Mouse (Mus musculus) induced T-regulatory cell, adult 2 months (primary cell): ENCODE measurements at regions not wholly inside any gene's neighbourhood (a gene's known extent, or its start where the extent isn't known, plus 50 kb on each side); places are given as distances from the start of the nearest gene placed in this dataset.

ENCODE experiments used
- DNase-seq: peaks from one replicate; pipeline ENCODE4 v3.0.0-alpha.2; 2012; ENCODE audit warnings: low read depth

DNA sequence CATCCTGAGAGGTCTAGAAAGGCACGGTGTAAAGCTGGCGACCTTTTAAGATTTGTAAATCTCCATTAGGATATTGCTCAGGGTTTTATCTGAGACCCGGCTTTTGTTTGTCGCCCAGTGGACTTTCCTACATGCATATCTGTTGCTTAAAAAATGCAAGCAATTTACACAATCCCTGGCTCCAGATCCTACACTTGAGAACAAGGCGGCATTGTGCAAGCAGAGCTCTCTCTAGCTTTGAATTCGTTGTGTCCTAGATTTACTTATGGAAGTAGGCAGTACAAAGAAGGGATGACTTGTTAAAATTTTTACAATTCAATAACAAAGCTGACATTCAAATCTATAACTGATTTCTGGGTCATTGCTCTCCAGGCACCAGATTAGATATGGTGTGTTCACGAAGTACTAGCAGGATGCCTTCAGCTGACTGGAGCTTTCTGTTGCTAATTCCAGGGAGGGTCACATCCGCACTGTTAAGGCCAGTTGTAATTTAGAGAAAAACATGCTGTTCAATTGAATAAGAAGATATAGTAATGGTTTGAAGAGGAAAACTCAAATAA lies 62.2 kb upstream of the Teddm2 start:
- no peak for DNase-seq

DNA sequence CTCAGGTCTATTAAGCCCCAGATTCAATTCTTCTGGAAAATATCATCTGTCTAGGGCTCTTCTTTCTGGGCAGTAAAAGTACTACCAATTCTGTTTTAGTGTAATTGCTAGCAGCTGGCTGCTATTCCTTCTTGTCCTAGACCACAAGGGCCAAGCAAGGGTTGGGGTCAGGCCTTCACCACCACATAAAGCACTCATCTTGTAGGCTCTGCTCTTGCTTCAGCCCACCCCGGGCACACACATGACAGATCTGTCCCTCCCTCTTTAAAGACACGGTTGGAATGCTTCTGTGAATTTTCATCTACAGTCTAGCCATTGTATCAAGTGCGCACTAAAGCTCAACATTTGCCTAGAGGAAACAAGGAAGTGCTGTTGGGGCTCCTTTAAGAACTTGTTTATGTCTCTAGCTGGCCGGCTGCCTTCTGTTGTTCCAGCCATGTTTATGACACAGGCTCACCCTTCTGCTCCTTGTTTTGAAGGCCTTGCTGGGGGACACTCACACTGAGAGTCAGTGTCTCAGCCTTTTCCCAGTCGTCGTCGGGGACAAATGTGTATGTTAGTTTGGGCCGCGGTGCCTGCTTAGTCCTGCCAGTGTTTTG lies 63.8 kb upstream of the Teddm2 start:
- DNase-seq = no peak

DNA sequence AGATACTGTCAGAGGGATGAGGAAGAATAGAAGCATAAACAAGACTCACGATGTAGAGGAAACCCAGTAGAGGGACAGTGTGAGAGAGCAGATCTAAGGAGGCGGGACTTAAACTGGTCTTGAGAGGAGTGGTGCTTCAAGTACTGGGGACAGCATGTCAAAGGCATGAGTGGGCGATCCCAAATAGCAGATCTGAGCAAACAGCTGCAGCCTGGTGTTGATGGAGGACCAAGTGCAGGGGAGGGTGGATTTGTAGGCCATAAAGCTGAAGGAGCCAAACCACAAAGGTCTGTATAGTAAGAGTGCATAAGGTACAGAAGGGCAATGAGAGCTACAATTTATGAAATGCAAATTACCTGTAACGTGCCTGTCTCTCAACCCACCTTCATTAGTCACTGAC lies 69.4 kb upstream of the Teddm2 start:
- DNase-seq = no peak

DNA sequence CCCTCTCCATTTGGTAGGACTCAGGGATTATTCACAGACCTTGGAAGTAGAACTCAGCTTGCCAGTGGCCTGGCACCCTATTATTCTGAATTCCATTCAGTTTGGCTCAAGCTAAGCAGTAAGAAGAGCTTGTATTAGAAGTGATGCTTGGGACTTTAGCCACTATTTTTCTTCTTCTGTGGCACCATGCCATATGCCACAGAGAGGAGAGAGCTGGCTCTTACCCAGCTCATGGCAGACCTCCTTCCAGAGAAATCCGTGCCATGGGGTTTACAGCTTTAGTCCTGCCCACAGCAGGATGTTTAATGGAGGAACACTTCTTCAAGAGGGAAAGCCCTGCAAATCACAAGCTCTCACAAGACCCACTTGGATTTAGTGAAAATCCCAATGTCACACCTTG lies 74.3 kb upstream of the Teddm2 start:
- DNase-seq = no peak

DNA sequence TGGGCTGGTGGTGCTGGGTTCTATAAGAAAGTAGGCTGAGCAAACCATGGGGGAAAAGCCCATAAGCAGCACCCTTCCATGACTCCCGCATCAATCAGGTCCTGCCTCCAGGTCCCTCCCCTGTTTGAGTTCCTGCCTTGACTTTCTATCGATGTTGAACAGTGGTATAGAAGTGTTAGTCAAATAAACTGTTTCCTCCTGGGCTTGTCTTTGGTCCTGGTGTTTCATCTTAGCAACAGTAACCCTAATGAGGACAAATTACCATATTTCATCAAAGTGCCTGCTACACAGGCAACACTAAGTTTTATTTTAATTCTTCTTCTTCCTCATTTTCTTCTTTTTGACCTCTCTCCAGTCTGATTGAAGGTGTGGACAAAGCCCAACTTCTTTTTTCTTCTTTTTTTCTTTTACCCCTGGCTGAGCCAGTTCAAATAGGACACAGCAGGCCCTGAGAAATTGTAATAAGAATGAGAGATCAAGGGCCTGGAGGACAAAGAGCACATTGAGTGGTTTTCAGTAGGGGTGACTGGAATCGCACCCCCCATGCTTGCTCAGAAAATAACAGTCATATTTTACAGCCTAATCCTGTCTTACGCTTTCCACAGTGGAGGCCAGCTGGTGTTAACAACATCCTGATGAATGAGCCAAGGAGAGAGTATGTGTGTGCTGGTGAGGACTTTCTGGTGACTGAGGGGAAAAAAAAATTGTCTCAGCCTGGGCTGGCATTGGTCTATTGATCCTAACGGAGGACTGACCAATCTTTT lies 78.1 kb upstream of the Teddm2 start:
- DNase-seq = no peak

DNA sequence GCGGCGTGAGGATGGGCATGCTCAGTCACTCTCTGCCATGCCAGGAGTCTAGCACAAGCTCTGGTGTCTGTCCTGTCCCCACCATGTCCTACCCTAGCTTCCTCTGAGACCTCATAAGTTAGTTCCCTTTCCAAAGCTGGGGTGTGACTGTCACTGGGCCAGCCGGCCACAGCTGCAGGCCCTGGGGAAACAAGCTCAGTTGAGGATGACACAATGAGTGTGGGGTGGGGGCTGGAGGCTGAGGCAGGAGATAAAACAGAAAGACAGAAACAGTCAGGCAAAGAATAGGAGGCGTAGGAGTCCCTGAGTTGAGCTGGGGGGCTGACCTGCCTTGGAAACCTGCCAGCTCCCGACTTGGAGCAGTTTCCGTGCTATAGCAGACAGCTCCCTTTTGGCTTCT lies 80.9 kb upstream of the Teddm2 start:
- no peak for DNase-seq

DNA sequence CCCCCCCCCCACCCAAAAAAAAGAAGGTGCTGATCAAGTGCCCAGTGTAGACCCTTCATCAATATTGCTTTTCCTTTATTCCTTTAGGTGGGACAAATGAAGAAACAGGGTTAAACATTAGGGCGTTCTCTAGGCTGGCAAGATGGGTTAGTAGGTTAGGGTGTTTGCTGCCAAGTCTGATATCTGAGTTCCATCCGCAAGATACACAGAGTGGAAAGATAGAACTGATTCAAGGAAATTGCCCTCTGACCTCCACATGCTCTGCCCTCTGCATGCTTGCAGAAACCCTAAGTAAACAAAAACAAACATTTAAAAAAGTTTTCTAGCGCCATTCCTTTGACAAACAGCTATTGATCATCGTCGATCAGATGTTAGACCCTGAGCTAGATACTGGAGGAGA lies 85.6 kb upstream of the Teddm2 start:
- no peak for DNase-seq

DNA sequence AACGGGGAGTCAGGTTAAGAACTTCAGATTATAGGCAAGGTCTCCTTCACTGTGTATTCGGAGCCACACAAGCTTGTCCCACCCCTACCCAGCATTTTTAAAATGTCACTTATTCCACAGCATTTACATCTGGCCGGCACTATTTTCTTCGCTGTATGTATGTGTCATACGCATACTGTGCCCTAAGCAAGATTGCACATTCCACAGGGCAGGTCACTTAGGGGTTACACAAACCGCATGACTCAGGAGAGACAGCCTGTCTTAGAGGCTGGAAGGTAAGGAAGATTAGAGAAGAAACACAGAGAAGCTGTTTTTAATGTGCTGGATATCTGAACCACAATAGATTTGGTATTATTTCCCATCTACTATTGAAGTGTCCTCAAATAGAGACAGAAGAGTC lies 86.6 kb upstream of the Teddm2 start:
- no peak for DNase-seq

DNA sequence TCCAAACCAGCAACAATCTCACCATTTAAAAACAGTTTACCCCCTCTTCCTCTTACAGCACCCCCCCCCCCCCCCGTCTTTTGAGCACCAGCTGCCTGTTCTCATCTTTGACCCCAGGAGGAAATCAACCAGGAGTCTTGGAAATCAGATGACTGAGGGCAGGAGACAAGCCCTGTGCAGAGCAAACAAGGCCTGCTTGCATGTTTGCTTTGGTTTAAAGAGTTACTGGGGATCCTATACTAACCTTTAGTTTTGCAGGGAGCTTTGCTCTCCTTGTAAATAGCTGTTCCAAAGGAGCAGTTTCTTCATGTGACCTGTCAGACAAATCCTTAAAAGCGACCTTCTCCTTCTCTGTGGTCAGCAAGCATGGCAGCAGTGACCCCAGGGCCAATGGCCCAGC lies 88.3 kb upstream of the Teddm2 start:
- DNase-seq = no peak

DNA sequence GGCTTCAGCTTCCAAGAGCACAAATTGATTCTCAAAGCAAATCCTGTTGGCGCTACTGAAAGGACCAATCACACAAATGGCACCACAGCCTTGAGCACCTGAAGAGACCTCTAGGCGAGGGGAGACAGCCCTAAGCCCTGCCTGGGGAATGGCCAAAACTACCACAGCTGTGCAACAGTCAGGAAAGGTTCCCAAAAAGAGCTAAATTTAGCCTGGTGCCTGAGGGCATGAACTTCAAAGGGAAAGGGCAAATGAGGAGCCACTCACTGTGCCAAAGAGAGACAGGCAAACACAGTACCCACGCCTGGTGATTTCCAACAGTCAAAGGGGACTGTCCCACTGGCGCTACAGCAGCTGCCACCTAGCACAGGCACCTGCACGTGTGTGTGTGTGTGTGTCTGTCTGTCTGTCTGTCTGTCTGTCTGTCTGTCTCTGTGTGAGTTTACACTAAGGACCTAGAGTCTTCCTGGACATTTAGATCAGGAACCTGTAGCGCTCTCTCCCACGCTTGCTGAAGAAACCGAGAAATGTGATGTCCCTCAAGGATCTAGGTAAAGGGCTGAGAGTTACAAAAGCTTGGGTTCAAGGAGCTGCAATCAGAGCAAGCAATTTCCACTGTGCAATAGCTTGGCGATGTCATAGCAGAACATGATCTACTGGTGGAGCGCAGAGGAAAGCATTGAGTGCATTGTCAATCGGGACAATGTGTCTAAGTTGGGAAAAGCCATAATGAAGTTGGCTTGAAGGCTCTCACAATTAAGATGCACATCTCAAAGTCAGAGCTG lies 90.8 kb upstream of the Teddm2 start:
- DNase-seq = no peak

DNA sequence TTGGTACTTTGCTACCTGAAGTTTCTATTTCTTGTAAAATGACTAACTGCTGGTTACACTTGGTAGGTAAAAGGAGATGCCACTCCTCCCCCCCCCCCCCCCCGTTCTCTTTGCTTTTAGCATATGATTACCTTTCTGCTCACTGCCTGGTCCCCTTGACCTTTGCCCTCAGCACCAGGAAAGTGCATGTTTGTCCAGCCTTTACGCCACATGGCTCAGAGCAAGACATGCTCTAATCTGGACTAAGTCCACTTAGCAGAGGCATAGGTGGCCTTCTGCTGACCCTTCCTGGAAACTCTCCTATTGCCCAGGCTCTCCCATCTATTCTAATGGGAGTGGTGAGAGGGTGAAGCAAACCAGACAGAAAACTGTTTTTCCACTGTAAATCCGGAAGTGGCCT lies 92.4 kb upstream of the Teddm2 start:
- no peak for DNase-seq

DNA sequence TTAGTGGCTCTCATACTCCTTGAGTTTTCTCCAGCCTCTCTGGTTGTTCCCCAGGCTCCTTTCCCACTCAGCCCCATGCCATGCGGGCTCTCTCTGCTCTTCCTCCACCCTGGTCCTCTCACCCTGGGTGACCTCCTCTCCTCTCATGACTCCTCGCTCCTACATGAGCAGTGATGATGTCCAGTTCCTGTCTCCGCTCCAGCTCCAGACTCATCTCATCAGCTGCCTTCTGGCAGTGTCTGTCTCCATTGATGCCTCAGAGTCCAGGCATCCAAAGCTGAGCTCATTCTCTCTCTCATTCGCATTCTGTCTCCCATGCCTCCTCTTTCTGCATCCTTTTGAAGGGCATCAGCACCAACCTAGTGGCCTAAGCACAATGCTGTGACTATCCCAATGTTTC lies 94.8 kb upstream of the Teddm2 start:
- no peak for DNase-seq

DNA sequence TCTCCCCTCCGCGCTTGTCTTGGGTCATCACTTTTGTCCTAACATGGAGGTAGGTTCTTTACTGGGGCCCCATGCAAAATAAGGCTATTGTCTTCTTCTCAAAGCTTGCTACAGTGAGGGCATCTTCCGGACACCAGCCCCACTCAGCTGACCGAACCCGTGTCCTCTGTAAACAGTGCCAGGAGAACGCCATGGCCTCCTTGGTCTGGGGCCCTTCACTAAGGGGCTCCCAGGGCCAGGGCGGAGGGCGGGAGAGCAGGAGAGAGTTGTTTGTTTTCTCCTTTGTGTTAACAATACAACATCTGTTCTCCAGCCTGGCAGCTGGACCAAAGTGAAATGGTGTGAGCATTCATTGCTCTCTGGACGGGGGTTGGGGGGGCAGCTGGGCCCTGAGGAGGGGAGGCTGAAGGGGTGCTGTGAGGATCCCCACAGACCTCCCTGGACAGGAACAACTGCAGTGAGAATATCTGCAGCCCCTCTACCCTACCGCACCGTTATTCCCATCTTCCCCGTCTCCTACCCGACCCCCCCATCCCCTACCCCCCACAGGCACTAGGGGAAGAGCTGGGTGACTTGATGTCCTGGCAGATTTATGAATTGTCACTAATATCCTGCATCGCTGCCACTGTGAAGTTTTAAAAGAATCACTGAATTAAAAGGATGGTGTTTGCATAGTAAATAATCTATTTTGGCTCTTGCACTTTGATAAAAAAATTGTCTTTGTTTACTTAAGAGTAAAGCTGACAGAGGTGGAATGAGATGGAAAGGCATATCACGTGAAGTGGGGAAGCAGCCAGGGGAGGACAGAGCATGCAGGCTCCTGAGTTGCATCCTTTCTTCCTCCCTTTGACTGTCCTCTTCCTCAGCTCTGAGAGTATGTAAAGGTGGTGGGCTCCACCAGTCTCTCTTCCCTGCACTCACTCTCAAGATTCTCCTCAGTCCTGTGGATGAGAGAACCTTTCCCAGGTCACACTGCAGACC lies 97.5 kb upstream of the Teddm2 start:
- no peak for DNase-seq

DNA sequence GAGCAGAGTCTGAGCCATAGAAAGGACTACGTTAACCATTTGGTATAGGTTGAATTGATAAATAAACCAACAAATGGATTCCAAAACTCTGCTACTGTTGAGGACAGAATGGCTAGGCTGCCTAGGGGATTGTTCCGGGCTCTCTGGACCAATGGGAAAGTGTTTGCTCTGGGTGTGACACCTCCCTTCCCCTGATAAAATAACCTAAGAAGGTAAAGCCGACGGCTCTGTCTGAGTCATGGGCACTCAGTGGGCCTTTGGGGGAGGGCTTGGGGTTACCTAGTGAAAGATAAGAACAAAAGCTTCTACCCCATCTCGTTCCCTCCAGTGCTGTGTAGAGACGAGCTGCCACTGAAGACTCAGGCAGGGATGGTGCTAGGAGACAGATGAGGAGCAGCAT lies 99.7 kb upstream of the Teddm2 start:
- DNase-seq = no peak

DNA sequence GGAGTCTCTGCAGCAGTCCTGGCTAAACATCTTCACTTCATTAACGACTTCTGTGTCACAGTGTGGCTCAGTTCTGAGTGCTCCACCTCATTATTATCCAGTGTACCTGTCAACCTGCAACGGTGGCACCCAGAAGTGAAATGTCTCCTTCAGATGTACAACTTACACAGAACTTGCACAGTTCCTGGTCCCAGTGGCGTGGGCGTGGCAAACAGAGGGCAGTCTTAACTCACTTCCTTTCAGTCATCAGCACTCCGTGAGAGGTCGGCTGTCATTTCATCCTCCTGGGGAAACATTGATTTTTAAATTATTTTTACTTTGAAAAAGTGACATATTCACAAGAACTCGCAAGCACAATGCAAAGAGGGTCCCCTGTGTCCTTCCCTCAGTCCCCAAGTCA lies 103.6 kb upstream of the Teddm2 start:
- DNase-seq = peak; percentile 3

DNA sequence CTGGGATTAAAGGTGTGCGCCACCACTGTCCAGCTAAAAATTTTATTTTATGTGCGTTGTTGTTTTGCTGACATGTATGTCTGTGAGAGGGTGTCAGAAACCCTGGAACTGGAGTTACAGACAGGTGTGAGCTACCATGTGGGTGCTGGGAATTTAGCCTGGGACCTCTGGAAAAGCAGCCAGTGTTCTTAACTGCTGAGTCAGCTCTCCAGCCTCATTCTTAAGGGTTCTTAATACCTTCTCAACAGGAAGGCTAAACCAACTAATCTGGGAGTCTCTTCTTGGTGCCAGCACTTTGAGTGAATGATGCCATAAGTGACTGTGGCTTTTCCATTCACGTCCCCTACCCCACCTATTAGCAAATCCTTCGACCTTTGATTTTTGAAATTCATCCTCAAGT lies 104.6 kb upstream of the Teddm2 start:
- no peak for DNase-seq

DNA sequence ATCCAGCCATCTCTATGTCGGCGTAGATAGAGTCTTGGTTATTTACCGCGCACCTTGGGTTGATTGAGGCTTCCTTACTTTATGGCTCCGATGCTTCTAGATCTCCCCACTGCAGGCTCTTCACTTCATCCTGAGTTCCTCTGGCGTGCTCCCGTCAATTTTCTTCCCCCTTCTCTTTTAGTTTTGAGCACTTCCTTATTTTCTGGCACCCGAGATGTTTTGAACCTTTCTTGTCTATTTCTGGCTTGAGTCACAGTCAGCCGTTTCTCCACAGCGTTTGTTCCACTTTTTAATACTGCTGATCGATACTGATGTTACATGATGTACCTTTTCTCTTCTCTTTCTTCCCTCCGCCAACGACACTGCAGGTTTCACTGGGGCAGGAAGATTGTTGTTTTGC lies 106.0 kb upstream of the Teddm2 start:
- no peak for DNase-seq

DNA sequence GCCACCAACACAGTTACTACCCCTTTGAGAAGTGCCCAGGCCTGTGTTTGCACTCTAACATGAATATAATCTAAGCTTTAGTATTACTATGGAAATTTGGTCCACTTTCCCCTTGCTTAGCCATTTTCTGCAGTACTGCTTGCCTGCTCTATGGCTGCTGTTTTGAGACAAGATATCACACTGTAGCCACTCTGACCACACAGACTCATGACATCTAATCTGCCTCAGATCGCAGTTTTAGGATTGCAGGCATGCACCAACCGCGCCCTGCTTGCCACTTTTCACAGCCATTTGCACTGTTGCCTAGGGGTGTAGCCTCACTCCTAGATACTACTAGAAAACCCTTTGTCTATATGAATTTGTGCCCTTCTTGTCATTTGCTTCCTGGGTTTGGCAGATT lies 107.4 kb upstream of the Teddm2 start:
- DNase-seq = no peak

DNA sequence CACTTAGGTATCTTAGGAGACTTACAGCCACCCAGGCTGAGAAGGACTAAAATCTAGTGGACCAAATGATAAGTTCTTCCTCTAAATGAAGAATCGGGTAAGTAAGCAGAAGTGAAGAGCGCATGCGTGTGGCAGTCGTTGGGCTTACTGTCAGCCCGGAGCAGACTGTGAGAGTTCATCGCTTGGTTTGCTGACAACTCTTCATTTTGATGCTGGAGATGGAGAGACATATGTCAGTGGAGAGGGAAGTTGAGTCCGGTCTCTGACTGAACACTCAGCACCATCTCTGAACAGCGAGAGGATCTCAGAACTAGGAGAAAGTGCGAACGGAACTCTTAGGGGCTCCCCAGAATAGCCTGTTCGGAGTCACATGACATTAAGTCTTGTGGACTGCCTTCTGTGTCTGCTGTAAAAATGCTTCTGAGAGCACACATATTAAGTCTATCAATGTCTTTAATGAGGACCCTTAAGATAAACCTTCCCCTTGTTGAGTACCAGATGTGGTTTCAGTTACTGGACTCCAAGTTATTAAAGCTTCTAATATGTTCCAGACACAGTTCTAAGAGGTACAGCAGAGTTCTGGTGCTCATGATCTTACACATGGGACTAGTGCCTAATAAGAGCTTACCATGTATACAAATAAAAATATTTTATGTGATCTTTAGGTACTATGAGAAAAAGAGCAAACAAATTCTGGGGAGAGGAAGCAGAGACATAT lies 108.7 kb upstream of the Teddm2 start:
- DNase-seq = no peak

DNA sequence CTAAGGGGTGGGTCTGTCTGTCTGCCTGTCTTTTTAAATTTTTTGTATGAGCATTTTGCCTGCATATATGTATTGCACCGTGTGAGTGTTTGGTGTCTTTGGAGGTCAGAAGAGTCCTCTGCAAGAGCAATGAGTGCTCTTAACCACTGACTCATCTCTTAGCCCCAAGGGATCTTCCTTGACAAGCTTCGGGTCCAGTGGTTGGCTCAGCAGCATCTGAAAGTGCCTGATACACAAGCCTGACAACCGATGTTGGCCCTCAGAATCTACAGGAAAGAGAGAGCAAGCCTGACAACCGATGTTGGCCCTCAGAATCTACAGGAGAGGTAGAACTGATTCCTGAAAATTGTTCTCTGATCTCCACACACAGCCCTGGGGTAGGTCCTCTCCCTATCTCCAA lies 110.7 kb upstream of the Teddm2 start:
- DNase-seq = no peak

DNA sequence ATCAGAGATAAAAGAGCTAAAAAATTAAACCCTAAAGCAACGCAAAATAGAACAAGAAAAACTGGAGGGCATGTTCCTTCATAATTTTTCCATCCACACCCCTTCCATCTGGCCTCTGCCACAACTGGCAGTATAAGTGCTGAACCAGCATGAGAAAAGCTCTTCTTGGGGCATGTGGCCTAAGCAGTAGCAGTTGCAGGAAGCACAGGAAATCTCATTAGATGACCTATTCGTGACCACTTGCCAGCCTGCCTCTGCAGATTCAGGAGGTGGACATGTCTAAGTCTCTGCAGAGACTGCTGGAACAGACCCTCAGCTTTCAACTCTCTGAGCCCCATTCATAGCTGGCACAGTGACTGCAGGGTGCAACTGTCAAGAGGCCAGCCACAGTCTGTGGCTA lies 116.5 kb upstream of the Teddm2 start:
- no peak for DNase-seq
